Mouse (Mus musculus) kidney, postnatal 14 days (tissue): ENCODE measurements around the gene 1600014C23Rik.

Source experiments
- DNase-seq: peaks from one replicate; pipeline ENCODE4 v3.0.0; 2022; ENCODE audit warnings: mixed read lengths

The 1600014C23Rik gene

DNA sequence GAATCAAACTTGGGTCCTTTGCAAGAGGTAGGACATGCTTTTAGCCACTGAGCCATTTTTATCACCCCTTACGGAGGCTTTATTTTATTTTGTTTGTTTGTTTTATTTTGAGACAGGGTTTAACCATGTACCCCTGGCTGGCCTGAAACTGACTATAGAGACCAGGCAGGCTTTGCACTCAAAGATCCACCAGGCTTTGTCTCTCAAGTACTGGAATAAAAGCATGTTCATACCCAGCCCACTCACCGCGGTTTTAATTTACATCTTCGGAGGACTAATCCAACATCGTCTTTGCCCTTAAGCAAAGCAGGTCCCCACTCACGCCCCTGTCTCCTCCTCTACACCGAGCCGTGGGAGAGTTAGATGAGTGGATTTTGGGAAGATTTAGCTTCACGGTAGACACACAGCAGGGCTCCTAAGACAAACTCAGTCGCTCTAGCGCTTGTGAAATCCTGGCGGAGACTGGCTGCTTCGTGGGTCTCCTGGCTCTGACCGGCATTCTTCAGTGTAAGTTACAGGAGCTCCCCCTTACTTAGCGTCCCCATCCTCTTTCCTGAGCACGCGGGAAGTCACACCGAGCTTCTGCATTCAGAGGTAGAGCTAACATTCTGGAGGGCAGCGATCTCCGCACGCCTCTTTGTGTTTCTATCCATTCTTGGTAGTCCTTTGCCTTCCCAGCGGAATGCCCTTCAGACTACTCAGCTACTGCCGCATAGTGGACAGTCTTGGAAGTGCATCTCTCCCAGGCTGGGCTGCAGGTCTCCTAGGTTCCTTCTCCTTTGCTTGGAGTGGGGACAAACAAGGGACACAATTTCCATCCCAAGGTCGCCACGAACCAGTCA lies 9.7 kb downstream of the 1600014C23Rik start:
- DNase-seq, result peak; percentile 82

GRCm38 (mm10) chr17:45718323-45718722 lies 15.3 kb downstream of the 1600014C23Rik start:
- DNase-seq, result peak; percentile 81

- DNase-seq, result no peak
Measured at GRCm38 (mm10) chr17:45711525-45711924, 22.1 kb downstream of the 1600014C23Rik start.

DNA sequence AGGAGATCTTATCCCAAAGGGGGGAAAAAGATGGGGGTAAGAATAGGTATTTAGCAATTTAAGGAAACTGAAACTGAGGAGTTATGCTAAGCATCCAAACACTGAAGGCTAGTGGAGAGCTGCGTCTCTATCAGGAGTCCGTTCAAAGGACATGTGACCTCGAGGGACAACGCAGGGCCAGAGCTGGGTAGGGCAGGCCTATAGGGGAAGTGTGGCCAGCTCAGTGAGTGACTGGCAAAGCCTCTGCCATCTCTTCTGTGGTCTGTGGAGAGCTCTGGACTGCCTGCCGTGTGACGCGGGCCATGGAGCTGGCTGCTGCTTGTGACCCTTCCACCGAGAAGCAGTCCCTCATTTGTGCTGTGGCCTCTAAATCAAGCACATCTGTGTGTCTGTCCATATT lies 23.2 kb downstream of the 1600014C23Rik start:
- no peak for DNase-seq

DNA sequence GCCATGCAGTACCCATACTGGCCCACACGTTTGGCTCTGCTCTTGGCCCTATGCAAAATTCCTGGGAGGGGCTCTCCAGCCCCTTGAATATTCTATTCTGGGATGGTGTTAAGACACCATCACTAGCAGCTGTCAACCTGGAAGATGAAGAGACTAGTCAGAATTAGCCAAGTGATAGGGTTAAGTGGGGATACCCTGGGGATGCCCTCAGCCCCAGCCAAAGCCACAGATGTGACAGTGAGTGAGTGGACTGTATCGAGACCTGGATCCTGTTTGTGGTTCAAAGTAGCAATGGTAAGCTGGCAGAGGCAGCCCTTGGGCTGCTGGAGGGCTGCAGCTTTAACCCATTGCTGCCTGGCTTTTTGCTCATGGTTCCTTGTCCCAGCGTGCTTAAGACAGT lies 23.8 kb downstream of the 1600014C23Rik start:
- DNase-seq, result no peak

DNA sequence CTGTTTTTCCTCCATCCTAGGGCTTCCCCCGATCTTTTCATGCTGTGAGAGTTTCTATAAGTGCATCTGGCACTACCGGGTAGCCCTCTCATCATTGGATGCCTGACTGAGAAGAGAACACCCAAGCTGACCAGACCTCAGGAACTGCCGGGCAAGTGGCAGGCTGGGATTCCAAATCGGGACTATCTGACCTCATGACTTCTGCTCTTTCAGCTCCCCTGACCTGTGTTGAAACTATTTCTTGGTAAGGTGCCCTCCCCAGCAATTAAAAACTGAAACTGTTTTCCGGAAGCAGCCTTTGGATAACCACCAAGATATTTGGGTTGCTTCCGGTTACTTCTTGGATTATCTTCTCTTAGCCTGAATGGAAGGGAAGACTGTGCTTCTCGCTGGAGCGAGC lies 25.5 kb downstream of the 1600014C23Rik start:
- DNase-seq, result no peak

DNA sequence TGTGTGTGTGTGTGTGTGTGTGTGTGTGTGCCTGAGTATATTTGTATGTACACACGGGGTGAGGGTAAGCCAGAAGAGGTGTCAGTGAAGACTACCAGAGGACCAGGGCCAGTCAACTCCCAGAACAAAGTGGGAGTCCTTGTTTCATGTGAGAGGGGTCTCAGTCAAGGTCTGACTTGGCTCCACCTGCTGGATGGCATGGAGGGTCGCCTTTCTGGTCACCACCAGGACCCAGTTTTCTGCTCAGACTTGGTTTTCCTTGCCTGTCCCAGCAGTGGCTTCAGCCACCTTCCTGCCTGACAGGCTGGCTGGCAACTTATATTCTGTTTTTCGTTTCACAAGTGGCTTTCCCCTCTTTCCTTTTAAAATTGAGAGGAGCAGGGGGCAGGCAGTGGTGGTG lies 26.3 kb downstream of the 1600014C23Rik start:
- DNase-seq, result no peak

- DNase-seq, result no peak
Measured at GRCm38 (mm10) chr17:45706796-45707195, 26.8 kb downstream of the 1600014C23Rik start.

DNA sequence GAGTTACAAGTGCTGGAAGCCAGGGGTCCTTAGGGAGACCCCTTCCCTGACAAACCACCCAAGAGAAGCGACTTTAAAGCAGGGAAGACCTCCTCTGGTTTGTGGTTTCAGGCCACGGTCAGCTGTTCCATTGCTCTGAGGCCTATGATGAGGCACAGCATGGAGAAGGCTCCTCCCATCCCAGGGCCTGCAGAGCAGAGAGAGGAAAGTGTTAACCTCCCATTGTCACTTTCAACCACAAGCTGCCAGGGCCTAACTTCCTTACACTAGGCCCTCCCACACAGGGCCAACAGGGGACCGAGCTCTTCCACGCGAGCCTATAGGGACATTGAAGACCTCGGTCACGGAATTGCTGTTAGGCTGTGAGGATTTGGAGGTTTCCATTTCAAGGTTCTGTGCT lies 30.5 kb downstream of the 1600014C23Rik start:
- DNase-seq, result no peak

DNA sequence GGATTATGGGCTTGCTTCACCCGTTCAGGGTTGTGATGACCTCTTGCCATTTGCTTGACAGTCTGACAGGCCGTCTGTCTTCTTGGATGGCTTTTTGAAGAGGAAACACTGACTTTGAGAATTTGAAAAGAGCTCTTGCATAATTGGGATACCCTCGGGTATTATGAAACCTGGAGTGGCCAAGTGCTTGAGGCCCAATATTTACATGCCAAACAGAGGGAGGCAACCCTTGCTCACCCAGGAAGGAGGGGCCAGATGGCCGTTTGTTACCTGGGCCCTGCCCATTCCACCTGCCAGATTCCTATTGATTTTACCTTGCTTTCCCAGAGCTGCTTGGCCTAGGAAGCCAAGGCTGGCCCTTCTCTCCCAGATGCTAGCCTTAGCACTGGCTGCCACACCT lies 31.4 kb downstream of the 1600014C23Rik start:
- DNase-seq, result no peak

- DNase-seq, result no peak
Measured at GRCm38 (mm10) chr17:45701236-45701591, 32.4 kb downstream of the 1600014C23Rik start.

GRCm38 (mm10) chr17:45700496-45701235 lies 33.0 kb downstream of the 1600014C23Rik start:
- DNase-seq, result peak; percentile 59

- DNase-seq, result no peak
Measured at GRCm38 (mm10) chr17:45699039-45699740, 34.5 kb downstream of the 1600014C23Rik start.

GRCm38 (mm10) chr17:45698368-45698767 lies 35.3 kb downstream of the 1600014C23Rik start:
- no peak for DNase-seq

GRCm38 (mm10) chr17:45696981-45697380 lies 36.7 kb downstream of the 1600014C23Rik start:
- DNase-seq, result no peak

DNA sequence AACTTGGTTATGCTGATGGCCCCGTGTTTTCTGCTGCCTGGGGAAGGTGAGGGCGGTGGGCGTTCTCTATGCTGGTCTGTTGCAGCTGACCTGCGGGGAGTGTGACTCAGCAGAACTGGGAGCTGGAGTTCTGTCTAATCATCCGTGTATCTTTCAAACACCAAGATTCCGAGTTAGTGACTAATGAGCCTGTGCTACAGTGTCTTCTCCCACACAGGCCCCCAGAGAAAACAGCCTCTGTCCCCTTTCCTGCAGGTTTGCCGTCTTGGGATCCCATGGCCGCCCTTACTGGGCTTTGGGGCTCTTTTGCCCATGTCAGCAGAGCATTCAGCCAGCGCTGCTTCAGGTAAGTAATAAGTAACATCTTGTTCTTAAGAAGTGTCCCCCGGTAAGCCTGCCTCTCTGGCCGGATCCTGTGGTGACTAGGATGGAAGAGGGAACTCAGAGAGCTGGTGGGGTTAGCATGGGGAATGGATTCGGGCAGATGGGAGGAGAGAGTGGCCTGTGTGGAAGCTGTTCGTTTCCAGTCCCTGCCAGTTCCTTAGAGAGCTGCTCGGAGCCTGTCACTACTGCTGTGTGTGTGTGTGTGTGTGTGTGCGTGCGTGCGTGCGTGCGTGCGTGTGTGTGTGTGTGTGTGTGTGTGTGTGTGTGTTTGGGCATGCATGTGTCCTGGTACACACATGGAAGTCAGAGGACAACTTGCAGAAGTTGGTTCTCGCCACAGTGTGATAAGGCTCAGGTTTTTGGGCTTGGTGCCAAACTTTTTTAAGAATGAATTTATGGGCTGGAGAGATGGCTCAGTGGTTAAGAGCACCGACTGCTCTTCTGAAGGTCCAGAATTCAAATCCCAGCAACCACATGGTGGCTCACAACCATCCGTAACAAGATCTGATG lies 38.2 kb downstream of the 1600014C23Rik start:
- peak; percentile 44 for DNase-seq

DNA sequence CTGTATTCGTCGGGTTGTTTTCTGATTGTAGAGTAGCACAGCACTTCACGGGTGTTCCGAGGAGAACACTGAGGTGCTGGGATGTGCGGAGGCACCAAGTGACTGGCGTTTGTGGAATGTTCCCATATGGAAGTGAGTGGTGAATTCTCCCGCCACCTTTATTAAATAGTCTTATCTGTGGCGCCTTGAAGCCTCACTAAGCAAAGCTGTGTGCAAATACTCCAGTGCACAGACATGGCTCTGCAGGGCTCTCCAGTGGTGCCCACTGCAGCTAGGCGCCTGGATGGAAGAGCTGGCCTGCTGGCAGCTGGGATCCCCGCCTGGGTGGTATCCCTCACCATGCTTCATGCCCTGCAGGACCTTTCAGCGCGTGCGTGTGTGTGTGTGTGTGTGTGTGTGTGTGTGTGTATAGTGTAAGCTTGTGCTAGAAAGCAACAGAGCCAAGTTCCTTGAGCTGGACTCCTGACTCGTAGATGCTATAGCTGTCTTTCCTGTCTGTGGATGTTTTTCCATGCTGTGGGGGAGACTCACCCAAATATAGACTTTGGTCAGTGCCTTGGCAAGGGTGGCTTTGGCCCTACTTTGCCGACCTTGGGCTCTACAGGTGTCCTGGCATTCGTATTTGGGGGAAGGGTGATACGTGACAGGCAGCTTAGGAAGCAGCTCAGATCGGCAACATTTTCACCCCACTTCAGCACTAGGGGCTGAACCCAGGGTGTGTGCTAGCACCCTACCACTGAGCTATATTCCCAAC lies 39.7 kb downstream of the 1600014C23Rik start:
- no peak for DNase-seq

DNA sequence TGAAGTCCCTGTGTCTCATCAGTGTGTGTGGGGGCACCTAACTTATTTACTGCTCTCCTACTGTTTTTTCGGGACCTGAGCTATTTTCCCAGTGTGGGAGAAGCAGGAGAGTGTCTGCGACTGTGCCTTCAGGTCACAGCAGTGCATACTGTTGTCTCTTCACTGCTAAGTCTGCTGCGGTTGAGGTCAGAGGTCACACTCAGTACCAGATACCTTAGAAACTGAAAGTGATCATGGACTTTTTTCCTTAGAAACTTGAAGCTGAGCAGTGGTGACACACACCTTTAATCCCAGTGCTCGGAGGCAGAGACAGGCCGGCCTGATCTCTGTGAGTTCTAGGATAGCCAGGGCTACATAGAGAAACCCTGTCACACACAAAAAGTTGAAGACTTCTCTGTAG lies 41.5 kb downstream of the 1600014C23Rik start:
- no peak for DNase-seq

DNA sequence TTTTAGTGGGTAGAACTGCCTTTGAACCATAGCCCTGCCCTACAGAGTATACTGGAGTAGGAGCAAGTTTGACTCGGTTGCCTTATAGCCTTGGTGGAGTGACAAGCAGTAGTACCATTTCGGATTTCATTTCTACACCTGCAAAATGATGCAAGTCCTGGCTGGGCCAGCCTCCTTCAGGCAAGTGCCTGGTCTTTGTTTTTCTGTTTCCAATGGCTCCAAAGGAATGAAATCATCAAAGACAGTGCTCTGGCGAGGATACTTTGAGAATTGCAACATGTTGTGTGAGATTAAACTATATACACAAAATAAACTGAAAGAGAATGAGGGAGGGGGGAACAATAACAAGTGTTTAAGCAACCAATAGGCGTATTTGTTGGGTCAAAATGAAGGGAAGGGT lies 43.6 kb downstream of the 1600014C23Rik start:
- no peak for DNase-seq

DNA sequence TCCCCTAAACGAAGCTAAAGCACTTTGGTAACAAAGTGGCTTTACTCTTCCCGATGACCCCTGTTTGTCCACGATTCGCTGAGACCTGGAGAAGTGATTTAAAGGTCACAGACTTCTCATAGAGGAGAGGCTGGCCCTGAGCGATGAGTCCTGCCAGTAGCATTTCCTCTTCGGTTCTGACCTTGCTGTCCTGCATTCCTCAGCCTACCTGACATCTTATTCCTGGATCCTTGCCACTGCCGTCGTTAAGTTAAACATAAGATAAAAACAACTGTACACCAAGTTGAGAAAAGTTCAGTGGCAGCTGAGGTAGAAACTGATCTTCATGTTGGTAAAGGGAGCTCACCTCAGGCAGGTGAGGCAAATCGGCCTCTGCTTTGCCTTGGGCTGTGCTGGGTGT lies 44.5 kb downstream of the 1600014C23Rik start:
- DNase-seq, result no peak

- no peak for DNase-seq
Measured at GRCm38 (mm10) chr17:45686716-45687115, 46.9 kb downstream of the 1600014C23Rik start, which contains the start of gene Tmem63b. Gene Tmem63b (minus strand): TSS chr17:45686905.
